Mouse (Mus musculus) liver, adult 2 months (tissue): Measurements from ENCODE around the gene Tbx1. TPM values are rescaled to one million over a fixed set of nuclear protein-coding genes. Genes with fewer than 3 reads are reported as not detected.

Source experiments
- DNase-seq: peaks from one replicate; pipeline ENCODE4 v3.0.0-alpha.2; 2011; ENCODE audit warnings: low read depth, low spot score; ENCODE audit errors: extremely low read depth
- H3K27ac ChIP-seq: fragments of 200-500 bp; replicated peaks from 2 replicates; pipeline ENCODE4 v1.5.1; 2012; ENCODE audit warnings: low read depth, mild to moderate bottlenecking, control low read depth, inconsistent platforms, low read length; ENCODE audit not compliant: insufficient read depth
- H3K27me3 ChIP-seq: fragments of 200-500 bp; 2 replicates; pipeline ENCODE4 v1.6.1; 2012; ENCODE audit warnings: mild to moderate bottlenecking, moderate library complexity, low read length, inconsistent platforms; ENCODE audit not compliant: control insufficient read depth, insufficient read depth
- H3K36me3 ChIP-seq: fragments of 200-500 bp; 2 replicates; pipeline ENCODE4 v1.6.1; 2012; ENCODE audit warnings: low read length, inconsistent platforms; ENCODE audit not compliant: control insufficient read depth, insufficient read depth
- H3K4me1 ChIP-seq: fragments of 200-500 bp; 2 replicates; pipeline ENCODE4 v1.6.1; 2011; ENCODE audit warnings: low read length; ENCODE audit not compliant: control insufficient read depth, insufficient read depth
- H3K4me3 ChIP-seq: fragments of 200-500 bp; 2 replicates; pipeline ENCODE4 v1.5.1; 2011; ENCODE audit warnings: low read depth, mild to moderate bottlenecking, control low read depth, low read length, moderate library complexity; ENCODE audit not compliant: insufficient read depth
- H3K79me2 ChIP-seq: fragments of 200-500 bp; 2 replicates; pipeline ENCODE4 v1.6.1; 2012; ENCODE audit warnings: inconsistent platforms, mild to moderate bottlenecking, low read length, moderate library complexity; ENCODE audit not compliant: control insufficient read depth, insufficient read depth
- H3K9ac ChIP-seq: fragments of 200-500 bp; 2 replicates; pipeline ENCODE4 v1.6.1; 2012; ENCODE audit warnings: low read depth, mild to moderate bottlenecking, control low read depth, inconsistent platforms, low read length
- CTCF ChIP-seq: fragments of 200-500 bp; IDR thresholded peaks from 2 replicates; pipeline ENCODE4 v1.5.1; 2011; ENCODE audit warnings: low read depth, low read length, control low read depth
- POLR2A ChIP-seq: fragments of 200-500 bp; IDR thresholded peaks from 2 replicates; pipeline ENCODE4 v1.6.1; 2011; ENCODE audit warnings: low read length, control low read depth; ENCODE audit not compliant: insufficient read depth; ENCODE audit errors: extremely low read depth
- WGBS: fragments of 180-500 bp; shearing (Covaris S2); methylation state at CpG from one replicate; pipeline ENCODE4 v1.1.7; 2018; 5-methylcytosine and 5-hydroxymethylcytosine counted together
- polyA plus RNA-seq: library from polyadenylated mRNA; depleted of rRNA; stranded (reverse); fragments of >200 nt; gene quantifications from 2 replicates; pipeline ENCODE4 v1.2.3, GENCODE M21; 2012
- total RNA-seq: library from RNA; depleted of rRNA; stranded (reverse); fragments of >200 nt; gene quantifications from 2 replicates; pipeline ENCODE4 v1.2.3, GENCODE M21; 2014

Gene Tbx1
- total and polyA plus RNA-seq, 2 experiments: 0.02 TPM; not detected in 1

- Histone ChIP-seq H3K79me2 (no peaks in the 10 kb centered on the region), H3K4me3 (no peak overlapping the region), H3K9ac (no peak overlapping the region), H3K4me1 (peaks cover 2% of the 10 kb centered on the region), H3K27me3 (peaks cover 23% of the 10 kb centered on the region), H3K36me3 (no peaks in the 10 kb centered on the region), H3K27ac (no peak overlapping the region)
- DNase-seq: no peak
- WGBS: 74% methylated on average over 14 of the region's 14 CpGs
- TF ChIP-seq CTCF: no peak
- no peak for TF ChIP-seq POLR2A
Measured at GRCm38 (mm10) chr16:18625097-18625496, 34.6 kb upstream of the Tbx1 start.

GRCm38 (mm10) chr16:18624641-18625040 lies 34.2 kb upstream of the Tbx1 start:
- Histone ChIP-seq H3K4me3 (no peak overlapping the region), H3K27ac (no peak overlapping the region), H3K4me1 (peaks cover 2% of the 10 kb centered on the region), H3K27me3 (peaks cover 23% of the 10 kb centered on the region), H3K79me2 (no peaks in the 10 kb centered on the region), H3K9ac (no peak overlapping the region), H3K36me3 (no peaks in the 10 kb centered on the region)
- TF ChIP-seq CTCF (no peak), POLR2A (no peak)
- 71% methylated on average over 15 of the region's 15 CpGs for WGBS
- DNase-seq: no peak

- TF ChIP-seq POLR2A (no peak), CTCF (no peak)
- Histone ChIP-seq H3K4me1 (peaks cover 2% of the 10 kb centered on the region), H3K27me3 (peaks cover 23% of the 10 kb centered on the region), H3K27ac (no peak overlapping the region), H3K36me3 (no peaks in the 10 kb centered on the region), H3K4me3 (no peak overlapping the region), H3K79me2 (no peaks in the 10 kb centered on the region), H3K9ac (no peak overlapping the region)
- WGBS: 78% methylated on average over 15 of the region's 15 CpGs
- DNase-seq: no peak
Measured at GRCm38 (mm10) chr16:18623751-18624540, 33.5 kb upstream of the Tbx1 start.

- H3K27ac ChIP-seq: no peak overlapping the region
- no peak overlapping the region for H3K9ac ChIP-seq
- WGBS: 67% methylated on average over 29 of the region's 29 CpGs
- H3K36me3 ChIP-seq: no peaks in the 10 kb centered on the region
- TF ChIP-seq POLR2A (no peak), CTCF (no peak)
- H3K79me2 ChIP-seq: no peaks in the 10 kb centered on the region
- H3K27me3 ChIP-seq: peaks cover 23% of the 10 kb centered on the region
- peaks cover 2% of the 10 kb centered on the region for H3K4me1 ChIP-seq
- DNase-seq: no peak
- no peak overlapping the region for H3K4me3 ChIP-seq
Measured at GRCm38 (mm10) chr16:18622916-18623750, 32.7 kb upstream of the Tbx1 start.

- Histone ChIP-seq H3K36me3 (no peaks in the 10 kb centered on the region), H3K9ac (no peak within 1 kb of the TSS), H3K4me1 (peaks cover 5% of the 10 kb centered on the region), H3K27me3 (peaks cover 23% of the 10 kb centered on the region), H3K27ac (no peak within 1 kb of the TSS), H3K79me2 (no peaks in the 10 kb centered on the region), H3K4me3 (no peak within 1 kb of the TSS)
- DNase-seq: no peak
- 35% methylated on average over 17 of the region's 17 CpGs for WGBS
- TF ChIP-seq CTCF: no peak
- no peak for TF ChIP-seq POLR2A
Measured at GRCm38 (mm10) chr16:18622019-18622418, 31.5 kb upstream of the Tbx1 start, which contains the start of gene Gp1bb. Gp1bb (minus strand) TSS chr16:18622403.
